Mouse (Mus musculus) megakaryocyte, embryonic 14.5 days (primary cell): ENCODE results near the gene Setd7.

Experiments
- FLI1 ChIP-seq: IDR thresholded peaks from 2 replicates; pipeline ENCODE4 v1.6.1; 2012; ENCODE audit warnings: low read length, inconsistent platforms, mixed read lengths
- GATA1 ChIP-seq: IDR thresholded peaks from 3 replicates; pipeline ENCODE4 v1.6.1; 2012; ENCODE audit warnings: mixed read lengths, low read length, inconsistent platforms, borderline replicate concordance

DNA sequence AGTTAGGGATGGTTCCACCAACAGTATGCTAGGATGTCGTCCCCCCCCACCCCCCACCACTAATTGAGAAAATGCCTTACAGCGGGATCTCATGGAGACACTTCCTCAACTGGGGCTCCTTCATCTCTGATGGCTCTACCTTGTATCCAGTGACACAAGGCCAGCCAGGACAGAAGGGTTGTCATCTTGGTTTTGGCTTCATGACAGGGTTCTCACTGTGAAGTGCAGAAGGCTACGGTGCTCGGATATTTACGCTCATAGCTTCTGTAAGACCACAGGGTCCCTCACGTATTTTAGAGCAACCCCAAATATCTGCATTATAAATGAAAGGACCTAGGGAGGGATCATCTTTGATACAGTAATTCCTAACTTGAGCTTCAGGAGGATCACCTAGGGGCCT, 30.9 kb upstream of the Setd7 start:
- TF ChIP-seq GATA1 (no peak), FLI1 (no peak)
